Mouse (Mus musculus) liver, embryonic 14.5 days (tissue): ENCODE measurements around the gene Tyw3. TPM values are rescaled to one million over a fixed set of nuclear protein-coding genes. Genes with fewer than 3 reads are reported as not detected.

Source experiments
- ATAC-seq: fragments of 200-750 bp; cut with Nextera tagmentation; 2 replicates; pipeline ENCODE4 v1.8.0; 2017; ENCODE audit warnings: moderate number of reproducible peaks, mild to moderate bottlenecking, moderate library complexity; ENCODE audit not compliant: insufficient read depth
- DNase-seq, 3 experiments: peaks; one replicate each; pipeline ENCODE4 v3.0.0-alpha.2; 2012 to 2013; ENCODE audit warnings: low read depth in 3 of 3, low spot score in 3 of 3
- H3K27ac ChIP-seq: fragments of 300-500 bp; sonication (generic); 2 replicates; pipeline ENCODE4 v1.5.1; 2014; ENCODE audit warnings: moderate library complexity, mild to moderate bottlenecking, control low read depth, inconsistent platforms
- H3K27me3 ChIP-seq: fragments of 300-500 bp; sonication (generic); 2 replicates; pipeline ENCODE4 v1.6.1; 2014; ENCODE audit warnings: mild to moderate bottlenecking, low read length, moderate library complexity; ENCODE audit not compliant: control insufficient read depth, insufficient read depth
- H3K36me3 ChIP-seq: fragments of 300-500 bp; sonication (generic); replicated peaks from 2 replicates; pipeline ENCODE4 v1.6.1; 2014; ENCODE audit warnings: low read depth; ENCODE audit not compliant: control insufficient read depth, insufficient read depth
- H3K4me1 ChIP-seq, 2 experiments: fragments of 200-500 bp in 1 of 2; fragments of 300-500 bp in 1 of 2; sonication (generic) in 1 of 2; replicated peaks; 2 replicates each; pipeline ENCODE4 v1.6.1; 2012 to 2014; ENCODE audit warnings: antibody characterized with exemption in 1 of 2, inconsistent platforms in 1 of 2, low read length in 1 of 2; ENCODE audit not compliant: control insufficient read depth in 2 of 2, insufficient read depth in 2 of 2
- H3K4me2 ChIP-seq: fragments of 300-500 bp; sonication (generic); 2 replicates; pipeline ENCODE4 v1.6.1; 2014; ENCODE audit warnings: low read depth, mild to moderate bottlenecking, control low read depth, moderate library complexity
- H3K4me3 ChIP-seq, 2 experiments: fragments of 200-500 bp in 1 of 2; fragments of 300-500 bp in 1 of 2; sonication (generic) in 1 of 2; 2 replicates each; pipeline ENCODE4 v1.5.1; 2012 to 2014; ENCODE audit warnings: low read depth in 2 of 2, low read length in 2 of 2, mild to moderate bottlenecking in 2 of 2, control low read depth in 1 of 2, inconsistent platforms in 1 of 2, moderate library complexity in 1 of 2; ENCODE audit not compliant: insufficient read depth in 1 of 2
- H3K9ac ChIP-seq: fragments of 300-500 bp; sonication (generic); replicated peaks from 2 replicates; pipeline ENCODE4 v1.6.1; 2014; ENCODE audit warnings: mild to moderate bottlenecking, control low read depth, moderate library complexity
- H3K9me3 ChIP-seq: fragments of 300-500 bp; sonication (generic); 2 replicates; pipeline ENCODE4 v1.6.1; 2016; ENCODE audit warnings: low read length, mixed read lengths; ENCODE audit not compliant: control insufficient read depth
- CTCF ChIP-seq: IDR thresholded peaks from 2 replicates; pipeline ENCODE4 v1.5.1; 2016; ENCODE audit warnings: antibody characterized with exemption, low read depth, control low read depth
- EP300 ChIP-seq: IDR thresholded peaks from 2 replicates; pipeline ENCODE4 v1.6.1; 2016; ENCODE audit warnings: antibody characterized with exemption, low read depth
- WGBS: fragments of 180-500 bp; shearing (Covaris S2); extraction: QIAGEN DNeasy Blood & Tissue Kit; methylation state at CpG from one replicate; pipeline ENCODE4 v1.1.7; 2014; ENCODE audit not compliant: insufficient replicate concordance; 5-methylcytosine and 5-hydroxymethylcytosine counted together
- polyA plus RNA-seq, 2 experiments: library from polyadenylated mRNA; depleted of rRNA in 1 of 2; stranded (reverse) in 1 of 2; unstranded in 1 of 2; fragments of >200 nt; fragmentation: Nextera tagmentation in 1 of 2; extraction: Ambion mirVana in 1 of 2; gene quantifications; 2 replicates each; pipeline versions ENCODE4 v1.2.1 to v1.2.3; 2012 to 2014

Gene Tyw3
- polyA plus RNA-seq, 2 experiments = 2.8 to 4.4 TPM

DNA sequence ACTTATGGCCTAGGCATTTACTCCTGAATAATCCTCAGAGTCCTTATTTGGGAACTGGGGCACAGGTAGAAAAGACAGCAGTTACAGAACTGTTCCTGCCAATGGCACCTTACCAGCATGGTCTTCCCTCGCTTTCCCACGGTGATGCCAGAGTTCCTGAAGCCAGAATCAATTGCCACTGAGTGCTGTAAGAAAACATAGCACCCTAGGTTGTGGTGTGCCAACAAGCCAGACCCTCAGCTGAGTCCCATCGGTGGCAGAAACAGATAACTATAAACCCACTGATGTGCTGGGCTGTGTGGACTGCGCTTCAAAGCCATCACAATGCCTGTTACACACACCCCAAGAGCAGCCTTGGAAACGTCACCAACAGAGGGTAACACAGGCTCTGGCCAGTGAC lies 5.9 kb downstream of the Tyw3 start:
- Histone ChIP-seq H3K9me3 (no peaks in the 10 kb centered on the region), H3K4me3 (no peak overlapping the region), H3K4me2 (no peak overlapping the region), H3K9ac (no peak overlapping the region), H3K27ac (no peak overlapping the region), H3K27me3 (no peaks in the 10 kb centered on the region), H3K4me1 (no peaks in the 10 kb centered on the region), H3K36me3 (no peaks in the 10 kb centered on the region)
- DNase-seq (no peak), ATAC-seq (no peak)
- 76% methylated on average over 5 of the region's 5 CpGs for WGBS
- TF ChIP-seq EP300 (no peak), CTCF (no peak)

DNA sequence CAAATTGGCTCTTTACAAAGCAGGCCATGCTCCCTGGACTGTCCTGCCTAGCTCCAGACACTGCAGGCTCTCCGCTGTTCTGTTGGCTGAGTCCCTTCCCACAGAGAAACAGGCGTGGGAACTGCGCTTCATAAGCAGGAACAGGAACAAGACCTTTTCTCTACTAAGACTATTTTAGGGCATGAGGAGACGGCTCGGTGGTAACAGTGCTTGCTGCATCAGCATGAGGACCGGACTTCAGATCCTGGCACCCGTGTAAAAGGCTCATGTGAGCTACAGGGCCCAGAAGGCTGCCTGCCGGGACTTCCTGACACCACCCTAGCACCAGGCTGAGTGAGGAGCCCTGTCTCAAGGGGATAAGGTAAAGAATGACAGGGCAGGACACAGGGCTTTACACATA lies 12.6 kb downstream of the Tyw3 start:
- Histone ChIP-seq H3K36me3 (no peaks in the 10 kb centered on the region), H3K4me1 (no peaks in the 10 kb centered on the region), H3K9ac (no peak overlapping the region), H3K4me2 (no peak overlapping the region), H3K27ac (no peak overlapping the region), H3K27me3 (no peaks in the 10 kb centered on the region), H3K9me3 (no peaks in the 10 kb centered on the region), H3K4me3 (no peak overlapping the region)
- TF ChIP-seq CTCF = no peak
- TF ChIP-seq EP300 = no peak
- DNase-seq = no peak
- ATAC-seq = no peak
- 73% methylated on average over 8 of the region's 8 CpGs for WGBS

DNA sequence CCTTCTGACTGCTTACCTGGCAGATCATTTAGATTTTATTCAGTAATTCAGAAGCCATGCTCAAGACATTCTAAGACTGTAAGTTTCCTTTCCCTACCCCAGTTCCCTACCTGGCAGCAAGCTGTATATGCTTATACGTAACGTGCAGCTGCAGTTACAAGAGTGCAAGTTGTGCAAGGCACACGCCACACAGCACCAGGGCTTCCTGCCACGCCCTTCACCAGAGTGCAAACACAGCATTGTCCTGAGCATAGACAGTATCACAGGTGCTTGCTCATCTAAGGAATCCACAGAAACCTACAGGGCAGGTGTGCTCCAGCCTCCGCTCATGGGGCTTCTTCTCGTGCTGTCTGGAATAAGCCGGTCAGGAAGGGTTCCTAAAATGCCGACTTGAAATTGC lies 19.0 kb downstream of the Tyw3 start:
- Histone ChIP-seq H3K9ac (no peak overlapping the region), H3K4me3 (no peak overlapping the region), H3K27ac (no peak overlapping the region), H3K9me3 (no peaks in the 10 kb centered on the region), H3K27me3 (no peaks in the 10 kb centered on the region), H3K4me2 (no peak overlapping the region), H3K4me1 (no peaks in the 10 kb centered on the region), H3K36me3 (no peaks in the 10 kb centered on the region)
- ATAC-seq = no peak
- TF ChIP-seq EP300 (no peak), CTCF (no peak)
- no peak for DNase-seq
- 76% methylated on average over 8 of the region's 8 CpGs for WGBS

DNA sequence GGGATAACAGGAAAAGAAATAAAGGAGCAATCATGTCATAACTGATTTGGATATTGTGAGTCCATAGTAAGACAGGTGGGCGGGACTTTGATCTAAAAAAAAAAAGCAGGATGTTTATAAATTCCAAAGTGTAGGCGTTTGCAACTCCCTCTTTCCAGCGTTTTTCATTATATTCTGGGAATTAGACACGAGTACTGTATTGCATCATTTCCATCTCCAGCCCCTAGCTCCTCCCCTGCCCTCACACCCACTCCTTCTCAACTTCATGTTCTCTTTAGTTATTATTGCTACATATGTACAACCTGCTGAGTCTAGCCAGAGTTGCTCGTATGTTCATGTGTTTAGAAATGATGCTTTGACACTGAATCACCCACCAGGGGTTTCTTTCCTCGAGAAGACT lies 23.2 kb downstream of the Tyw3 start:
- Histone ChIP-seq H3K4me3 (no peak overlapping the region), H3K9ac (no peak overlapping the region), H3K4me1 (no peaks in the 10 kb centered on the region), H3K9me3 (no peaks in the 10 kb centered on the region), H3K27me3 (peaks cover 5% of the 10 kb centered on the region), H3K4me2 (no peak overlapping the region), H3K36me3 (no peaks in the 10 kb centered on the region), H3K27ac (no peak overlapping the region)
- DNase-seq (no peak), ATAC-seq (no peak)
- no peak for TF ChIP-seq EP300
- no peak for TF ChIP-seq CTCF
- WGBS = 37% methylated on average over 6 of the region's 6 CpGs

DNA sequence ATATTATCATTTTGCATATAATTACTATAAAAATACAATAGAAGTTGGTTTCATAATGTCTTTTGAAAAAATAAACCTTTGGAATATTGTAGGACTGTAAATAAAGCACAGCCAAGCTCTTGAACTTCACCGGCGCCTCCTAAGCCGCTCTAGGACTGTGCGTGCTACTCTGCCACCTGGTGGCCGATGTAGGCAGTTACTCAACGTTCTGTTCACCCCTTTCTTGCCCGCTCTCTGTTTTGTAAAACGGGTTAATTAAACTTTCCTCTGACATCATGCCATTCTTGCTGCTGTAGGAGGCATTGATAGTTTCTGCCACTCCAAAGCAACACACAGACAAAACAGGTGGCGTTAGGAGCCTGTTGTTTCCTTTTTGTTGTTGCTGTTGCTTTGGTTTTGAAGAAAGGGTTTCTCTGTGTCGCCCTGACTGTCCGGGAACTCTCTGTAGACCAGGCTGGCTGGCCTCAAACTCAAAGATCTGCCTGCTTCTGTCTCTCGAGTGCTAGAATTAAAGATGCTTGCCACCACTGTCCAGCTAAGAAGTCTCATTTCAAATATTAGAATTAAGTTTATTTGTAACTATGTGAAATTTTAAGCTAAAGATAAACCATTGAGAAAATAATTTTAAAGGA lies 24.4 kb downstream of the Tyw3 start:
- TF ChIP-seq CTCF = peak; percentile 92
- TF ChIP-seq EP300 = no peak
- no peaks in the 10 kb centered on the region for H3K36me3 ChIP-seq
- H3K27ac ChIP-seq = no peak overlapping the region
- no peaks in the 10 kb centered on the region for H3K9me3 ChIP-seq
- ATAC-seq (no peak), DNase-seq (peak; percentile 7 to 38 (median 17))
- no peak overlapping the region for H3K4me2 ChIP-seq
- no peak overlapping the region for H3K4me3 ChIP-seq
- no peak overlapping the region for H3K9ac ChIP-seq
- peaks cover 5% of the 10 kb centered on the region for H3K27me3 ChIP-seq
- no peaks in the 10 kb centered on the region for H3K4me1 ChIP-seq
- 9% methylated on average over 12 of the region's 12 CpGs for WGBS
